Mouse (Mus musculus): ENCODE results near the gene Azin2. TPM values are rescaled to one million over a fixed set of nuclear protein-coding genes. Genes with fewer than 3 reads are reported as not detected.

The Azin2 gene
- total RNA-seq (2012; rRNA removed) (0.63 and 1.7 TPM in 2 replicates), total RNA-seq (2014; rRNA removed) (0.58 and 0.91 TPM in 2 replicates), polyA plus RNA-seq (2012; ENCODE audit: insufficient read length, low read depth) (2.1 and 2.4 TPM in 2 replicates)

DNA sequence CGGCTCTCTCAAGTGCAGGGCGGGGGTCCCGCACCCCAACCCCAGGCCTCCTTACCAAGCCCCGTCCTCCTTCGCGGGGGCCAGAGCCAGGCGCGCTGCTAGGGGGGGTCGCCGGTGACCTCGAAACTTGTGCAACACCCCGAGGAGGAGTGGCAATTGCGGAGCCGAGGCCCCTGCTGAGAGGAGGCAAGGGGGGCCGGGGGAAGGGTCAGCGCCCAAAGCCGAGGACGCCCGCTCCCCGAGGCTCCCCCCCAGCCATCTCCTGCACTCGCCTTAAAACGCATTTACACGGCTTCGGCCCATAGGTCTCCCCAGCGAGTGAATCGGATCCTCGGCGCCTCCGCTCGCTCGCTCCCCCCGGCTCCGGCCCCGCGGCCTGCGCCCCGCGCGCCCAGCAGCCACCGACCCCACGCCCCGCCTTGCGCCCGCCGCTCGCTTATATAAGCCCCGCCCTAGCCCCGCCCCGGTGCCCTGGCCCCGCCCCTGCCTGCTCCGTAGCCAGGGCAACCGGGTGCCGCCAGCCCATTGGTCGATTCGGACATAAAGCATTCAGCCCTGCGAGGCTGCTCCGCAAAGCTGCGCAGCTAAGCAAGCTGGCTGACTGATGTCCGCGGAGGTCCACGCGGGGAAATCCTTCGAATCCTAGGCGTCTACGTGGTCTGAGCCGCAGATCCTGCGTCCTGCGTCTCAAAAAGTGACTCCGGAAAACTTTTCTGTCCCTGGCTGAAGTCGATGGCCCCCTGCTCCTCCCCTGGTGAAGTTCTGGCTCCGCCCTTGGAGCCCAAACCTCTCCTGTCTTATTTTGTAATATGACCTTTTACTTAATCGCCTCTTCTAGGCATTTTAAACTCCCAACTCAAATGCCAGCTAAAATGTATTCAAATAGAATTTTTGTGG is at the start of gene Azin2:
TSS of gene Azin2 (minus strand) at position 414 of the 897 bp plus-strand sequence.
- TF ChIP-seq ETS1 (conservative IDR thresholded peaks at IDR 0.05; ENCODE audit: low read depth, low read length), result no peak
- TF ChIP-seq TCF12 (IDR thresholded peaks at IDR 0.05; ENCODE audit: low read depth, low read length), result peak; percentile 14; the same call in 1 of the 2 replicates
- TF ChIP-seq MEF2A (IDR thresholded peaks at IDR 0.05; ENCODE audit: borderline replicate concordance, low read depth, low read length), result no peak
- peak; percentile 72 for TF ChIP-seq SIN3A (IDR thresholded peaks at IDR 0.05; ENCODE audit: low read length)
- no peak for TF ChIP-seq GABPA (IDR thresholded peaks at IDR 0.05; ENCODE audit: insufficient replicate concordance, low read depth, low read length)
- no peak for TF ChIP-seq BHLHE40 (IDR thresholded peaks at IDR 0.05; ENCODE audit: low read depth, low read length)
- TF ChIP-seq NELFE (IDR thresholded peaks at IDR 0.05; ENCODE audit: low read depth, low read length), result peak; percentile 66; the same call in 1 of the 2 replicates
- TF ChIP-seq JUND (conservative IDR thresholded peaks at IDR 0.05; ENCODE audit: low read depth, low read length), result no peak
- TF ChIP-seq USF2 (conservative IDR thresholded peaks at IDR 0.05; ENCODE audit: low read depth, low read length), result no peak
- TF ChIP-seq NRF1 (IDR thresholded peaks at IDR 0.05; ENCODE audit: low read depth, low read length), result peak; percentile 82
- TF ChIP-seq MYC (IDR thresholded peaks at IDR 0.05; ENCODE audit: low read depth, low read length), result no peak
- TF ChIP-seq TBP (conservative IDR thresholded peaks at IDR 0.05; ENCODE audit: low read depth, low read length), result peak; percentile 53; the same call in 1 of the 2 replicates
- peak; percentile 41; the same call in 1 of the 2 replicates for TF ChIP-seq ELF1 (IDR thresholded peaks at IDR 0.05; ENCODE audit: low read depth, low read length)
- peak; percentile 94 for TF ChIP-seq MXI1 (IDR thresholded peaks at IDR 0.05; ENCODE audit: low read depth, low read length)
- TF ChIP-seq POLR2A (IDR thresholded peaks at IDR 0.05; ENCODE audit: low read depth, low read length), result peak; percentile 75
- TF ChIP-seq ZNF384 (IDR thresholded peaks at IDR 0.05; ENCODE audit: low read depth, low read length), result no peak
- peak; percentile 29 for TF ChIP-seq HCFC1 (IDR thresholded peaks at IDR 0.05; ENCODE audit: low read depth, low read length)
- in situ Hi-C loops (cut with MboI; ENCODE audit: low pct_ligation_motif_present, low pct_unique_long_range_greater_than_20kb, low sequenced_read_pairs), result no loop called here
- DNase-seq (ENCODE audit: extremely low read depth), result peak; percentile 83
- Histone ChIP-seq H3K4me1 (ENCODE audit: control insufficient read depth in 1 of 2, insufficient read depth in 2 of 2) (peaks cover 8 to 16% of the 10 kb centered on the region in 2 experiments), H3K4me2 (ENCODE audit: insufficient read depth, low read depth, poor library complexity, severe bottlenecking) (peak within 1 kb of the TSS; percentile 94), H3K79me2 (replicated peaks; ENCODE audit: control insufficient read depth, extremely low read depth, insufficient read depth, poor library complexity, severe bottlenecking) (no peaks in the 10 kb centered on the region), H3K9ac (ENCODE audit: insufficient read depth, low read depth) (peak within 1 kb of the TSS; percentile 33), H3K36me3 (replicated peaks in 1 of 2; ENCODE audit: control insufficient read depth in 1 of 2, insufficient read depth in 1 of 2, low read length in 1 of 2) (no peaks in the 10 kb centered on the region), H3K9me3 (replicated peaks; ENCODE audit: low read length) (no peaks in the 10 kb centered on the region), H3K27me3 (replicated peaks) (peaks cover 53% of the 10 kb centered on the region), H3K27ac (ENCODE audit: insufficient read depth, low read depth) (no peak within 1 kb of the TSS), H3K4me3 (replicated peaks in 1 of 3; ENCODE audit: low read depth in 2 of 3, low read length in 2 of 3, poor library complexity in 1 of 3) (peak within 1 kb of the TSS; percentile 60 to 64 (median 63))
- dilution Hi-C loops (cut with MboI; ENCODE audit: extremely low pct_ligation_motif_present, extremely low pct_unique_long_range_greater_than_20kb, low sequenced_read_pairs), result no loop called here

DNA sequence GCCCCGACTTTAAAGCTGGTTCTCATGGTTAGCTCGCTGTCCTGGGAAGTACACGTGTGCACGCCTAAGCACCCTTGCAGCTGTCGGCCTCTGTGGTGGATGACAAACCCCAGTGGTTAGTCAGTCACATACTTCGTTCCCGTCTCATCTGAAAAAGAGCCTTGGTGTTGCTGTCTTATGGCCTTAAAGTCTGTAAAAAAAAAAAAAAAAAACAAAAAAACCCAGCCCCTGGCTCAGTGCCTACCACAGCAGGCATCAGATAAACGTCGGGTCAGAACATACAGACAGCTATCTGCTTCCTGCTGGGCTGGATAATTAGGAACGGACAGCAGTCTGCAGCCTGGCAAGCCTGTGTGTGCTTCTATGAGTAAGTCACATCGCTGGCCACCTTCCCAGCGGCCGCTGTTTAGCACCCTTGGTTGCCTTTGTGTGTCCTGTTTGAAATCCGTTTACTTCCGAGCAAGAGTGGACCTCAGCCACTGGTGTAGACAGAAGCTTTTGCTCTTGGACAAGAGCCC is 49.4 kb upstream of the Azin2 start:
- no peak for DNase-seq (ENCODE audit: extremely low read depth)
- Histone ChIP-seq H3K4me3 (replicated peaks in 1 of 3; ENCODE audit: low read depth in 2 of 3, low read length in 2 of 3, poor library complexity in 1 of 3) (no peak overlapping the region), H3K4me2 (ENCODE audit: insufficient read depth, low read depth, poor library complexity, severe bottlenecking) (no peak overlapping the region), H3K36me3 (replicated peaks in 1 of 2; ENCODE audit: control insufficient read depth in 1 of 2, insufficient read depth in 1 of 2, low read length in 1 of 2) (peaks cover 53 to 74% of the 10 kb centered on the region in 2 experiments), H3K27ac (ENCODE audit: insufficient read depth, low read depth) (no peak overlapping the region), H3K27me3 (replicated peaks) (no peaks in the 10 kb centered on the region), H3K9me3 (replicated peaks; ENCODE audit: low read length) (peaks cover 4% of the 10 kb centered on the region), H3K4me1 (ENCODE audit: control insufficient read depth in 1 of 2, insufficient read depth in 2 of 2) (peaks cover 4 to 10% of the 10 kb centered on the region in 2 experiments; a peak in 3 of 4 replicates), H3K79me2 (replicated peaks; ENCODE audit: control insufficient read depth, extremely low read depth, insufficient read depth, poor library complexity, severe bottlenecking) (no peaks in the 10 kb centered on the region), H3K9ac (ENCODE audit: insufficient read depth, low read depth) (no peak overlapping the region)
- no peak for TF ChIP-seq RAD21 (IDR thresholded peaks at IDR 0.05; ENCODE audit: low read depth, low read length)
- in situ Hi-C loops (cut with MboI; ENCODE audit: low pct_ligation_motif_present, low pct_unique_long_range_greater_than_20kb, low sequenced_read_pairs) (loop anchor here (10.0 kb wide), 1 partner anchor 63 kb away; no protein-coding TSS in a partner anchor), dilution Hi-C loops (cut with MboI; ENCODE audit: extremely low pct_ligation_motif_present, extremely low pct_unique_long_range_greater_than_20kb, low sequenced_read_pairs) (no loop called here)
